Mouse (Mus musculus): ENCODE results near the gene Ampd3. TPM values are rescaled to one million over a fixed set of nuclear protein-coding genes. Genes with fewer than 3 reads are reported as not detected.

Gene Ampd3
- total RNA-seq (2017) = 60.2 and 63.0 TPM in 2 replicates

DNA sequence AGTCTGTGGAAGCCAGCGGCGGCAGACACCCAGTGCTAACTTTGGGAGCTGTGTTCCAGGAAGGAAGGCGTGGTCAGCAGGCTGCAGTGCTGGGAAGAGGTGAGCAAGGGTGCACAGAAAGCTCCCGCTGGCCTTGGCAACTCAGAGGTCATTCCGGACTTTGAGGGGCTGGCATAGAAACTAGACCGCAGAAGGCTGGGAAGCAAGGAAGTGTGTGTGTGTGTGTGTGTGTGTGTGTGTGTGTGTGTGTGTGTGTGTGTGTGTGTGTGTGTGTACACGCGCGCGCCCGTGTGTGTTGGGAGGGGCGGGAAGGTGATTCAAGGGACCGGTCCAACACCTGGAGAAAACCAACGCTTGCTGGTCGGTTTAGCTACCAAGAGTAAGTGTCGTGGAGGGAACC is at the start of gene Ampd3:
Gene Ampd3 (plus strand): TSS at position 206 of the 400 bp plus-strand sequence.
- no peak for ATAC-seq (ENCODE audit: extremely low read depth, insufficient number of reproducible peaks, low FRiP score, poor library complexity, severe bottlenecking)

GRCm38 (mm10) chr7:110718505-110718904 is 49.5 kb upstream of the Ampd3 start:
- ATAC-seq (ENCODE audit: extremely low read depth, insufficient number of reproducible peaks, low FRiP score, poor library complexity, severe bottlenecking) = no peak

- no peak for ATAC-seq (ENCODE audit: extremely low read depth, insufficient number of reproducible peaks, low FRiP score, poor library complexity, severe bottlenecking)
Measured at GRCm38 (mm10) chr7:110719857-110720256, 48.1 kb upstream of the Ampd3 start.

DNA sequence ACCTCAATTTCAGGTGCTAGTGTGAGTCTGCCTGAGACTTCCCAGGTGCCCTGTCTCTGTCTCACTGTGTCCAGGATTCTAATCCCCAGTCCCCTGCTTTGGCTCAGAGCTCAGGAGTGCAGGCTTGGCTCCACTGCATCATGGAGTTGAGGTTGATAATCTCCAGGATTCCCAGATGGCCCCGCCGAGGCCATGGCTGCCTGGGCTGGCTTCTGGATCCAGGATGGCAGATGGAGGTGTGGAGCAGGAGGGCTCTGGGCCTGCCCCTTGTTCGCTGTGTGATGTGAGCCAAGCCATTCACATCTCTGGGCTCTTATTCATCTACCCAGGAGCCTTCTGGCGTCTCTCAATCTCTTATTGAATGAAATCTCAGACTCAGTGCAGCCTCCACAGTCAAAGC is 45.8 kb upstream of the Ampd3 start:
- no peak for ATAC-seq (ENCODE audit: extremely low read depth, insufficient number of reproducible peaks, low FRiP score, poor library complexity, severe bottlenecking)

DNA sequence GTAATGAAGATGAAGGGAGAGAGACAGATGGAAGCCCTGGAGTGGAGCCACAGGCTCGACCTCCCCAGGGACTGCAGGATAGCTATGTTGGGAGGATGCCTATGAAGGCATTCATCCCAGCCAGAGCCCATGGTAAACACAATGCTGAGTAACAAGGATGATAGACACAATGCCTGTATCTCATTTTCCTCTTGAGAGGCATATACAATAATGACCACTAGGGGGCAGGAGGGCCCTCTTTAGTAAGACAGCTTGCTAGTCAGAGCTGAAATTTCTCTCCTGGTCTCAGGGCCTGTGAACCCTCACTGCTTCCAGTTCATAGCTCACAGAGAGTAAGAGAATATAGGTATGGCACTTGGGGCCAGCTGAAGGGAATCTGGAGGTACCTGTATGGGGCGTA is 41.0 kb upstream of the Ampd3 start:
- peak; percentile 83 for ATAC-seq (ENCODE audit: extremely low read depth, insufficient number of reproducible peaks, low FRiP score, poor library complexity, severe bottlenecking)

DNA sequence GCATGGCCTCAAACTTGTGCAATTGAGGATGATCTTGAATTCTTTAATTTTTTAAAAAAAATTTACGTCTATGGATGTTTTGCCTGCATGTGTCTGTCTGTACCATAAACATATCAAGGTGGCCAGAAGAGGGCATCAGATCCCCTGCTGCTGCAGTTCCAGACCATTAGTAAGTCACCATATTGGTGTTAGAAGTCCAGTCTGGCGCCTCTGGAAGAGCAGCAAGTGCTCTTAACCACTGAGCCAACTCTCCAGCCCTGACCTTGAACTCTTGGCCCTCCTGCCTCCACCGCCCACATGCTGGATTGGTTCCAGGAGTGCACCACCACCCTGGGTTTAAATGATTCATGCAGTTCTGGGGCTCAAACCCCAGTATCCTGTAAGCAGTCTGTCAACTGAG is 39.1 kb upstream of the Ampd3 start:
- ATAC-seq (ENCODE audit: extremely low read depth, insufficient number of reproducible peaks, low FRiP score, poor library complexity, severe bottlenecking) = peak; percentile 63

GRCm38 (mm10) chr7:110729295-110729694 is 38.7 kb upstream of the Ampd3 start:
- ATAC-seq (ENCODE audit: extremely low read depth, insufficient number of reproducible peaks, low FRiP score, poor library complexity, severe bottlenecking) = no peak

GRCm38 (mm10) chr7:110731091-110731967 is 36.7 kb upstream of the Ampd3 start:
- no peak for ATAC-seq (ENCODE audit: extremely low read depth, insufficient number of reproducible peaks, low FRiP score, poor library complexity, severe bottlenecking)

GRCm38 (mm10) chr7:110732001-110732632 is 35.9 kb upstream of the Ampd3 start:
- ATAC-seq (ENCODE audit: extremely low read depth, insufficient number of reproducible peaks, low FRiP score, poor library complexity, severe bottlenecking) = no peak

DNA sequence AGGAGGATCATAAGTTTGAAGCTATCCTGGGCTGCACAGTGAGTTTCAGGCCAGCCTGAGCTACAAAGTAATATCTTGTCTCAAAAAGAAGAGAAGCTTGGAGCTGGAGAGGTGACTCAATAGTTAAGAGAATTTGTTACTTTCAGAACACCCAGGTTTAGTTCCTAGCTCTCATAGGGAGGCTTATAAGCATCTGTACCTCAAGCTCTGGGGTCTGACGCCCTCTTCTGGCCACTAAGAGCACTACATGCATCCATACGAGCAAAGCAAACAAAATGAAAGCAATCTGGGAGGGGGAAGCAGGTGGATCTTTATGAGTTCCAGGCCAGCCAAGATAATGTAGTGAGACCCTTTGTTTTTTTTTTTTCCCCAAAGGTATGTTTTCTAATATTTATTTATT is 31.1 kb upstream of the Ampd3 start:
- ATAC-seq (ENCODE audit: extremely low read depth, insufficient number of reproducible peaks, low FRiP score, poor library complexity, severe bottlenecking) = no peak

DNA sequence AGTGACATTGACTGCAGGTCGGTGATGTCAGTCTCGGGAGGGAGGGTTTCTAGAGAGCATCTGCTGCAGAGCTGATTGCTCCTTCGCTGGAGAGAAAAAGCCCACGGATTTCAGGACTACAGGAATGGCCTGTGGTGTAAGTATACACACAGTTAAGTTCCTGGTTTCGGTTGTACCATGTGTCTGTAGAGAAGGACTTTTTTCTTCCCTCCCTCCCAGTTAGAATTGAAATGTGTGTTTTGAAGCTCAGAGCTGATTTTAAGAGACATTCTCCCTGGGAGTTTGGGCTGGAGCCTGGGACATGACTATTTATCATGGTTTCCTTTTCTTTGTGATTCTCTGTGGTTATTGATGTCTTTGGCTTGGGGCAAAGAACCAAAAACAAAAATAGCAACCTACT is 28.2 kb upstream of the Ampd3 start:
- no peak for ATAC-seq (ENCODE audit: extremely low read depth, insufficient number of reproducible peaks, low FRiP score, poor library complexity, severe bottlenecking)

- ATAC-seq (ENCODE audit: extremely low read depth, insufficient number of reproducible peaks, low FRiP score, poor library complexity, severe bottlenecking) = no peak
Measured at GRCm38 (mm10) chr7:110740188-110740587, 27.8 kb upstream of the Ampd3 start.

GRCm38 (mm10) chr7:110742022-110742421 is 26.0 kb upstream of the Ampd3 start:
- ATAC-seq (ENCODE audit: extremely low read depth, insufficient number of reproducible peaks, low FRiP score, poor library complexity, severe bottlenecking) = no peak

GRCm38 (mm10) chr7:110746087-110746562 is 21.9 kb upstream of the Ampd3 start:
- no peak for ATAC-seq (ENCODE audit: extremely low read depth, insufficient number of reproducible peaks, low FRiP score, poor library complexity, severe bottlenecking)

GRCm38 (mm10) chr7:110746809-110747208 is 21.2 kb upstream of the Ampd3 start:
- ATAC-seq (ENCODE audit: extremely low read depth, insufficient number of reproducible peaks, low FRiP score, poor library complexity, severe bottlenecking) = no peak

- ATAC-seq (ENCODE audit: extremely low read depth, insufficient number of reproducible peaks, low FRiP score, poor library complexity, severe bottlenecking) = no peak
Measured at GRCm38 (mm10) chr7:110750834-110751233, 17.2 kb upstream of the Ampd3 start.

GRCm38 (mm10) chr7:110751634-110752033 is 16.4 kb upstream of the Ampd3 start:
- ATAC-seq (ENCODE audit: extremely low read depth, insufficient number of reproducible peaks, low FRiP score, poor library complexity, severe bottlenecking) = no peak

- ATAC-seq (ENCODE audit: extremely low read depth, insufficient number of reproducible peaks, low FRiP score, poor library complexity, severe bottlenecking) = no peak
Measured at GRCm38 (mm10) chr7:110753310-110753709, 14.7 kb upstream of the Ampd3 start.

GRCm38 (mm10) chr7:110753926-110754330 is 14.1 kb upstream of the Ampd3 start:
- no peak for ATAC-seq (ENCODE audit: extremely low read depth, insufficient number of reproducible peaks, low FRiP score, poor library complexity, severe bottlenecking)

- ATAC-seq (ENCODE audit: extremely low read depth, insufficient number of reproducible peaks, low FRiP score, poor library complexity, severe bottlenecking) = no peak
Measured at GRCm38 (mm10) chr7:110756440-110756839, 11.6 kb upstream of the Ampd3 start.
